Mouse (Mus musculus) megakaryocyte, embryonic 14.5 days (primary cell): ENCODE data around the gene BC005537.
"Not testable (repeated sequence)": the region's sequence is repeated elsewhere in the genome, so short reads cannot be mapped to it uniquely, and the experiment has no call there.

ENCODE experiments used
- FLI1 ChIP-seq: IDR thresholded peaks from 2 replicates; pipeline ENCODE4 v1.6.1; 2012; ENCODE audit warnings: low read length, inconsistent platforms, mixed read lengths
- GATA1 ChIP-seq: IDR thresholded peaks from 3 replicates; pipeline ENCODE4 v1.6.1; 2012; ENCODE audit warnings: mixed read lengths, low read length, inconsistent platforms, borderline replicate concordance

GRCm38 (mm10) chr13:24771482-24771881 lies 30.0 kb upstream of the BC005537 start:
- not testable (repeated sequence) for TF ChIP-seq GATA1, FLI1
